Mouse (Mus musculus) T-helper 1 cell (primary cell): ENCODE measurements at regions not wholly inside any gene's neighbourhood (a gene's known extent, or its start where the extent isn't known, plus 50 kb on each side); places are given as distances from the start of the nearest gene placed in this dataset.
"Not testable (repeated sequence)": the region's sequence is repeated elsewhere in the genome, so short reads cannot be mapped to it uniquely, and the experiment has no call there.

Experiments
- in situ Hi-C: fragments of 300-600 bp; cut with MboI, MseI; formaldehyde crosslinking; loops from one replicate; pipeline ENCODE4 v1.15.1; 2025; ENCODE audit warnings: high pct_unique_total_duplicates

DNA sequence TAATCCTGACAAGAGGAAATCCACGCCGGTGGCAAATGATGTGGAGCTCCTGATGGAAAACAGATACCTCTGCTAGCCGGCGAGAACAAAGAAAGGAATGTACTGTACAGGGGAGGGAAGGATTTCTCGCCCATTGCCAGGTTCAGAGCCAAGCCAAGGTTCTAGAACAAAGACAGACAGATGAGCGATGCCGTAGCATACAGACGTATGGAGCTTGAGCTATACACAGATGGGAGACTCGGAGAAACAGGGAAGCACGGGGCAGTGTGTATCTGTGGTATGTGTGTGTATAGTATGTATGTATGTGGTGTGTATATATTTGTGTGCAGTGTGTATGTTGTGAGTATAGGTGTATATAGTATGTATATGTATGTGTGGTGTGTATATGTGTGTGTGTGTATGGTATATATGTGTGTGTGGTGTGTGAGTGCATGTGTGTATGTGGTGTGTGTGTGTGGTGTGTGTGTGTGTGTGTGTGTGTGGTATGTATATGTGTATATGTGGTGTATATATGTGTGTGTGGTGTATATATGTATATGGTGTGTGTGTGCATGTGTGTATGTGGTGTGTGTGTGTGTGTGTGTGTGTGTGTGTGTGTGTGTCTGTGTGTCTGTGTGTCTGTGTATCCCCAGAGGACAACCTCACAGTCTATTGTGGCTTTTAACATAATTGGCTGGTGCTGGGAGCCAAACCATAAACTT, 140.6 kb downstream of the Cand1 start:
- in situ Hi-C loops = no loop called here

- in situ Hi-C loops = no loop called here
Measured at GRCm38 (mm10) chr10:119094166-119094565, 145.7 kb downstream of the Cand1 start.

DNA sequence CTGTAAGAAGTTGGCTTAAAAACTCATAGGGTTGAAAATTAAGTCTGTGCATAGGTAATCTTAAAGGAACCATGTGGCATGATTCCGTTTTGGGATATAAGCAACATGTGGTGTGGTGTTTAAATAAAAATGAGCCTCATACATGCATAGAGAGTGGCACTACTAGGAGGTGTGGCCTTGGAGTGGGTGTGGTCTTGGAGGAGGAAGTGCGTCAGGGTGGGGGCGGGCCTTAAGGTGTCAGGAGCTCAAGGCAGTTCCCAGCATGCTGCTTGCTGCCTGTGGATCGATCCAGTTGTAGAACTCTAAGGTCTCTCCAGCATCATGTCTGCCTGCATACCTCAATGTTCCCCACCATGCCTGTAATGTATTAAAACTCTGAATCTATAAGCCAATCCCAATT, 152.0 kb downstream of the Cand1 start:
- in situ Hi-C loops = no loop called here

GRCm38 (mm10) chr10:119087071-119087665, 152.7 kb downstream of the Cand1 start:
- in situ Hi-C loops = no loop called here

DNA sequence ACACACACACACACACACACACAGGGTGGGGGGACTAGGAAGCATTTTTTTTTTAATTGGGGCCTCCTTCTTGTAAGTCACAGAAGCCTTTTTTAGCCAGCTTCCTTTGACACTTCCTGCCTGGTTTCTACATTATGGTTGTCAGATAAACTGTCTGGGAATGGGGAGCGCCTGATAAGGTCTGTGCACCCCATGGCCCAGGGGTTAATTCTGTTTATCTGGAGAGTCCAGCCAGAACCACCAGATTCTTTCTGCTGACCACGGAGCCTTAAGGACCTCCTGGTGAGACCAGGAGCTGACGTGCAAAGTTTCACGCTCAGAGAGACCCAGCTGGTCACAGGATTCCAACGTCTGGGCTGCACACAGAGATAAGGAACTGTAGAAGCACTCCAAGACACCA, 153.4 kb downstream of the Cand1 start:
- in situ Hi-C loops = no loop called here

- in situ Hi-C loops = no loop called here
Measured at GRCm38 (mm10) chr10:119083431-119083830, 156.4 kb downstream of the Cand1 start.

DNA sequence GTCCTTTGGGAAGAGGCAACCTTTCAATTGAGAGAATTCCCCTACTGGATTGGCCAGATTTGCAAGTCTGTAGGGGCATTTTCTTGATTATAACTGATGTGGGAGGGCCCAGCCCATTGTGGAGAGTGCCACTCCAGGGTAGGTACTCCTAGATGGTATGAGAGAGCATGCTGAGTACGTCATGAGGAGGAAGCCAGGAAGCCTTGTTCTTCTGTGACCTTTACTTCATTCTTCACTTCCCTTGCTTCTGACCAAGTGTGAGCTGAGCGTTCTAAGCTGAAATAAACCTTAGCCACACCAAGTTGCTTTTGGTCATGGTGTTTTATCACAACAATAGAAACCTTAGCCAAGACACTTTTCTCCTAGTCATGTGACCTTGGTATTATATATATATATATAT, 157.0 kb downstream of the Cand1 start:
- in situ Hi-C loops = no loop called here

DNA sequence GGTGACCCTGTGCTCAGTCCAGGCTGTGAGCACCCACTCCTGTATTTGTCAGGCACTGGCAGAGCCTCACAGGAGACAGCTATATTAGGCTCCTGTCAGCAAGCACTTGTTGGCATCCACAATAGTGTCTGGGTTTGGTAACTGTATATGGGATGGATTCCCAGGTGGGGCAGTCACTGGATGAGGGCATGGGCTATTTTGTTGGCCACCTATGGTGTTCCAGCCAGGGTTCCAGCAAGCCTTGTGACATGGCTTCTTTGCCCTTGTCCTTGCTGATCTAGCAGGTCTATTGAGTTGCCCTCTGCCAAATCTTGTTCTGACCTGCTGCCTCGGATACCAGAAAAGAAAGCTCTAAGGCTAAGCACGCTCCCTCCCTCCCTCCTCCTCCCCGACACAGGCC, 158.1 kb downstream of the Cand1 start:
- in situ Hi-C loops = not testable (repeated sequence)

DNA sequence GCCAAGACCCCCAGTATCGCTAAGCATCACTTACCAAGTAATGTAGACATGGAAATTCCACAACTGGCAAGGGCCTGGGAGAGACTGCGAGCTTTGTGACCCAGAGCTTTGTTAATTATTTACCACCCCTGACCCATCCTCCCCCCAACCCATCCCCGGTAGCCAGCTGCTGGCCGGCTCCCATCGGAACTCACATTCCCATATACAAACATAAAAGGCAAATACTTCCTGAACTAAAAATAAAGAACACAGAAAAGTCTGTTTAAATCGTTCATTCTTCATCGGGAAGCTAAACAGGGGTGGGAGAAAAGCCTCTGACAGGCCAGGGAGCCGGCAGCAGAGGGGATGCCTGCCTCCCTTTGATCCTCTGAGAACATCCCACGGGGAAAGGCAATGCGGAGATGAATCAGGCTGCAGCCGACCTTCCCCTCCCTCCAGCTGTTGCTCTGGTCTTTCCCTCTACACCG, 163.7 kb downstream of the Cand1 start:
- in situ Hi-C loops = no loop called here

DNA sequence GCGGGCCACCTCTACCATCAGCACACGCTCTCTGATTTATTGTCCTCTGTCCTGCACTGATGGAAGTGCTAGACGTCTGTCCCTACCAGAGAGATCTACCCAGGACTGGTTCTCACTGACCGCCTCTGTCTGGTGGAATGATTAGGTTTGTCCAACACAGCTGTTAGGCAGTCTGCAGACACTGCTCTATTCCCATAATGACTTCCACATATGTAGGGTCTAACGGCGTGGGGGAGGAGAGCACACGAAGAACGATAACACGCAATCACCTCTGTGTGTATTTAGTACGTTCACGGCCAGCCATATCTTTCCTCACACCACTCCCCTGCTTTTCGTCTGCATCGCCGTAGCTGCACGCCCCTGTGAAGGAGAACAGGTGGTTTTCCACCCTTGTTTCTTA, 165.0 kb downstream of the Cand1 start:
- in situ Hi-C loops = no loop called here

DNA sequence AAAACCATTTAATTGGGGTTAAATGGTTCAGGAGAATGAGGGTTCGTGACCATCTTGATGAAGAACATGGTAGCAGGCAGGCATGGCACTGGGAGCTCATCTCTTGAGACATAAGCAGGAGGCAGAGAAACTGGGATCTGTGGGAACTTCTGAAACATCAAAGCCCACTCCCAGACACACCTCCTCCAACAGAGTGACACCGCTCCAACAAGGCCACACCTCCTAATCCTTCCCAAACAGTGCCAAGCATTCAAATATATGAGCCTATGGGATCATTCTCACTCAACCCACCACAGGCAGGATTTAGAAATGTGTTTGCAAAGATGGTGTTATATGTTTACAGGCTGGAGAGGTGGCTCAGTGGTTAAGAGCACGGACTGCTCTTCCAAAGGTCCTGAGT, 165.9 kb downstream of the Cand1 start:
- in situ Hi-C loops = no loop called here

GRCm38 (mm10) chr10:119069410-119069809, 170.4 kb downstream of the Cand1 start:
- in situ Hi-C loops = no loop called here

DNA sequence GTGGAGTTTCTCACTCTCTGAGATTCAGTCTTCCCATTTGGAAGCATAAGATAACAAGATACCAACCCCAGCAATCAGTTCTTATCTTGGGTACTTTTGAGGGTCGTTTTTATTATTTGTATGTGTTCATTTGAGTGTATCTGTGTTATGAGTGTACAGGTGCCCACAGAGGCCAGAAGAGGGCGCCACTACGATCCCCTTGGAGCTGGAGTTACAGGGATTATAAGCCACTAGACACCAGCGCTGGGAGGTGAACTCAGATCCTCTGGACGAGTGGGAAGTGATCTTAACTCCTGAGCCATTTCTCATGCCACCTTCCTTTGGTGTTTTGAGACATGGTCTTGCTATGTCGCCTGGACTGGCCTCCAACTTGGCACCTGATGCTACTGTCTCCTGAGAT, 172.0 kb downstream of the Cand1 start:
- in situ Hi-C loops = no loop called here

- in situ Hi-C loops = no loop called here
Measured at GRCm38 (mm10) chr10:119067366-119067765, 172.5 kb downstream of the Cand1 start.

- in situ Hi-C loops = no loop called here
Measured at GRCm38 (mm10) chr10:119065974-119066373, 173.9 kb downstream of the Cand1 start.

DNA sequence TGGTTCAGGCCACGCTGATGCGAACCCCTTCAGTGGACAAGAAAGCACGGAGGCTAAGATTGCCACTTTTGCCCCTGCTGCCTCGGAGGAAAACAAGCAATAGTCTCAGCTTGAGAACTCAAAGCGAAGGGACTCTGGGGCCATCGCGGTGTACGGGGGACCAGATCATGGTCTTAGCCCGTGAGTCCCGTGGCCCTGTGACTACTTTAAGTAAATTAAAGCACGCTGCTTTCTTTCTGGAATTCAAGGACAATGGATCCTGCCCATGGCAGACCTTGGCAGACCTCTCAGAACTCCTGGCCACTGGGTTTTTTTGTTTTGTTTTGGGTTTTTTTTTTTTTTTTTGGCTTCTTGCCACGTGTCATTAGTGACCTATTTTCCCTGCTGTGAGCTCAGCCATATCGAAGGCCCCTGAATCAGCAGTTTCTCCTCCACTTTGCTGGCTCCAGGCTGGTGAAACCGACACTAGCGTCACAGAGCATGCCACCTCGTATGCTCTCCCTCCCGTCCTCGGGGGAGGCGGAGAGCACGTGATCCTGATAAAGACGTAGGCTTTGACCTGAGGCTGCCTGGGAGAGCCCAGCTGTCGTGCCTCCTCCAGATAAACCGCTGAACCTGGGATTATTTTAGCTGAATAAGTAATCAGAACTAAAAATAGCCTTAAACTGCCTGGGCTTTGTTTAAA, 174.6 kb downstream of the Cand1 start:
- in situ Hi-C loops = no loop called here

- in situ Hi-C loops = no loop called here
Measured at GRCm38 (mm10) chr10:119064218-119064617, 175.6 kb downstream of the Cand1 start.

DNA sequence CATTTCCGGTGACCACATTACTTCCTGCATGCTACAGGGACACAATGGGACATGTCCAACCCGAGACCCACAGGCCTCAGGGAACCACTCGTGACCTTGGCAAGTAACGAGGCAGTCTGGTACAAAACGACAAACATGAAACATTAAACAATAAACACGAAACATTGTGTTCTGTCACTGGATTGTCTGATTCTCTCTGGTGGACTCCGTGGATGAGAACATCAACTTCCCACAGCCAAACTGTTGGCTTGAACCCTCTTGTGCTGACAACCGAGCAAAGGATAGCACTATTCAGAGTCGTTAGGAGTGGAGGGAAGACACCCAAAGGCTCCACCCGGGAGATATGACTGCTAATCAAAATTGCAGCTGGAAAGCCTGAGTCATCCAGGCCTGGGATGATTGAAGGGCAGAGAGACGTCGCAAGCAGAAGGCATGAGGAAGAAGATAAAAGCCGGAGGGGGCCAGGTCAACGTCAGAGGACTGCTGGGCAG, 176.6 kb downstream of the Cand1 start:
- in situ Hi-C loops = no loop called here

- in situ Hi-C loops = no loop called here
Measured at GRCm38 (mm10) chr10:119061958-119062599, 177.8 kb downstream of the Cand1 start.

DNA sequence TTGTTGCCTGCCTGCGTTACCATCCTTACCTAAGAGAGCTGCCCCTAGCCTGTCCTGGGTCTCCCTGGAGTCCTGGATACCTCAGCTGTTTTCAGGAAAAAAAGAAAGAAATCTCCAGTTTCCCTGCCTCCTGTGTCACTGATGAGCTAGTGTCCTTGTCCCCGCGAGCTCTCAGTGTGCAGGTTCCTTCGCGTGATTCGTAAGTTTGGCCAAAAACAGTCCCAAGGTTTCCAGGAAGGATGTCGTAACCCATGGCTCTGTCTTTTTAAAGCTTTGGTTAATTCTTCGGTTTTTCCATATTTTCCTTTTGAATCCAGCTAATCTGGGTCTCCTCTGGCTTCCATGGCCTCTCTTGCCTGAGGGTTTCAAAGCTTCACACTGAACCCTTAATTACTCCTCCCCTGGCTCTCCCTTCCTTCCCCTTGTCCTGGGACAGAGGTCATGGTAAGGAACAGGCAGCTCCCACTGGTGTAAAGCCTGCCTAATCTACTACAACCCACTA, 178.5 kb downstream of the Cand1 start:
- in situ Hi-C loops = no loop called here

DNA sequence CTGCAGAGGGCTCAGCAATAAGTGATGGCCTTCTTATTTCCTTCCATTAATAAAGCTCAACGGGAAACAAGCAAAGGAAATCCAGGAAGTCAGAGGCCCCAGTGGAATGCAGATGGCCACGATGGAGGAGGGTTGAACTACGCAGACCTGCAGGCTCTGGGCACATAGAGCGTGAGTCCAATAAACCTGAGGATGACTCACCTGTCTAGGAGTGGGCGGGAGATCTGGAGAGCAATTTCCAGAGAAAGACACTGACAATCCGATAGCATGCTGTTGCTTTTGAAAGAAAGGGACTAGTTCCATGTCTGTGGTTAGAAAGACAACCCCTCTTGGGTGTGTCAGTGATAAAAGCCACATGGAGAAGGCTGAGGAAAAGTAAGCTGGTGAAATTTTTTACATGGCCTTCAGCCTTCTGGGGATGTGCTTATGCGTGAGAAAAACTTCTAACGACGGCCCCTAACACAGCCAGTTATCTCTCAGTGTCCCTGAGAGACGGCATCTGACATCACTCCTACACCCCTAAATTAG, 181.3 kb downstream of the Cand1 start:
- in situ Hi-C loops = no loop called here
